Mouse (Mus musculus) c-Kit-negative CD71-positive TER-119-positive erythroid progenitor cells, embryonic 14.5 days (primary cell): ENCODE results near the gene Pip4k2a.

Experiments
- DNase-seq: peaks from one replicate; pipeline ENCODE4 v3.0.0-alpha.2; 2013; ENCODE audit warnings: low read depth, low spot score

Gene Pip4k2a

GRCm38 (mm10) chr2:18839532-18839931 lies 158.4 kb downstream of the Pip4k2a start:
- DNase-seq, result no peak

GRCm38 (mm10) chr2:18835266-18835908 lies 162.5 kb downstream of the Pip4k2a start:
- DNase-seq, result no peak

- no peak for DNase-seq
These were observed 164.8 kb downstream of the Pip4k2a start for GRCm38 (mm10) chr2:18833024-18833590.

- no peak for DNase-seq
These were observed 166.7 kb downstream of the Pip4k2a start for GRCm38 (mm10) chr2:18831031-18831774.

- no peak for DNase-seq
These were observed 175.2 kb downstream of the Pip4k2a start for GRCm38 (mm10) chr2:18822711-18823110.

GRCm38 (mm10) chr2:18821451-18822379 lies 176.2 kb downstream of the Pip4k2a start:
- DNase-seq, result no peak

GRCm38 (mm10) chr2:18819520-18819919 lies 178.4 kb downstream of the Pip4k2a start:
- DNase-seq, result no peak

- no peak for DNase-seq
These were observed 181.9 kb downstream of the Pip4k2a start for GRCm38 (mm10) chr2:18816036-18816435.

- no peak for DNase-seq
These were observed 182.5 kb downstream of the Pip4k2a start for GRCm38 (mm10) chr2:18815336-18815965.

- DNase-seq, result no peak
These were observed 183.5 kb downstream of the Pip4k2a start for GRCm38 (mm10) chr2:18814447-18814804.

- no peak for DNase-seq
These were observed 184.1 kb downstream of the Pip4k2a start for GRCm38 (mm10) chr2:18813683-18814446.

- DNase-seq, result no peak
These were observed 190.0 kb downstream of the Pip4k2a start for GRCm38 (mm10) chr2:18807961-18808360.

- no peak for DNase-seq
These were observed 196.6 kb downstream of the Pip4k2a start for GRCm38 (mm10) chr2:18801281-18801862.

GRCm38 (mm10) chr2:18800646-18801251 lies 197.2 kb downstream of the Pip4k2a start:
- DNase-seq, result no peak

GRCm38 (mm10) chr2:18799966-18800645 lies 197.8 kb downstream of the Pip4k2a start:
- DNase-seq, result no peak

- DNase-seq, result no peak
These were observed 198.5 kb downstream of the Pip4k2a start for GRCm38 (mm10) chr2:18799265-18799965.

GRCm38 (mm10) chr2:18797776-18798175 lies 200.2 kb downstream of the Pip4k2a start:
- DNase-seq, result no peak

- no peak for DNase-seq
These were observed 203.7 kb downstream of the Pip4k2a start for GRCm38 (mm10) chr2:18794261-18794660.
